Mouse (Mus musculus) frontal cortex, adult 2 months (tissue): ENCODE measurements around the gene Adgrg1. TPM values are rescaled to one million over a fixed set of nuclear protein-coding genes. Genes with fewer than 3 reads are reported as not detected.
"Not testable (repeated sequence)": the region's sequence is repeated elsewhere in the genome, so short reads cannot be mapped to it uniquely, and the experiment has no call there.

Experiments used
- DNase-seq, 2 experiments: peaks; one replicate each; pipeline ENCODE4 v3.0.0; 2022; ENCODE audit warnings: low spot score in 1 of 2; ENCODE audit errors: extremely low spot score in 1 of 2
- polyA plus RNA-seq: library from polyadenylated mRNA; depleted of rRNA; stranded (reverse); fragments of >200 nt; gene quantifications from 2 replicates; pipeline ENCODE4 v1.2.3, GENCODE M21; 2012; rRNA removed

The Adgrg1 gene
- polyA plus RNA-seq, 1 experiment = 147 TPM

DNA sequence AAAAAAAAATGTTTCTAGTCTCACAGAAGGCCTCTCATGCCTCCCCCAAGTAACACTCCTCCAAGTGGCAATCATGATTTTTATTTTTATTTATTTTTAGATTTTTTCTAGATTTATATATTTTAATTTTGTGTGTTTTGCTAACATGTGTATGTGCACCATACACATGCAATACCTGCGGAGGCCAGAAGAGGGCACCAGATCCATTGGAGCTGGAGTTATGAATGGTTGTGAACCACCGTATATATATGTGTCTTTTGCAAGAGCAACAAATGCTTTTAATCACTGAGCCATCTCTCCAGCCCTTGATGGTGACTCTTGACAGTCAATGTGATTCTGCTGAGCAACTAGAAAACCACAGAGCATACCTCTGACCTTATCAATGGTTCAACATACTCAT lies 50.9 kb downstream of the Adgrg1 start:
- DNase-seq = peak in 1 of 2 experiments; percentile 20

DNA sequence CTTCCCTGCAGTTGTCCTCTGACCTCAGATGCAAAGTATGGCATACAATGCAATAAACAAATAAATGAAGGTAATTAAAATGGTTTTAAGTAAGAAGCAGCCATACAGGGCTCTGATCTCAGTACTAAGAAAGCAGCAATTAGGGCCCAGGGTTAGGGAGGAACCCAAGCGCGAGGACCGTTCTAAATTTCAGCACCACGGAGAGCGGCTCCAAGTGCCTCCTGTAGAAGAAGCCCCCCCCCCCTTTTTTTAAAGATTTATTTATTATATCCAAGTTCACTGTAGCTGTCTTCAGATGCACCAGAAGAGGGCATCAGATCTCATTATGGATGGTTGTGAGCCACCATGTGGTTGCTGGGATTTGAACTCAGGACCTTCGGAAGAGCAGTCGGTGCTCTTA lies 53.8 kb downstream of the Adgrg1 start:
- DNase-seq = not testable (repeated sequence)

DNA sequence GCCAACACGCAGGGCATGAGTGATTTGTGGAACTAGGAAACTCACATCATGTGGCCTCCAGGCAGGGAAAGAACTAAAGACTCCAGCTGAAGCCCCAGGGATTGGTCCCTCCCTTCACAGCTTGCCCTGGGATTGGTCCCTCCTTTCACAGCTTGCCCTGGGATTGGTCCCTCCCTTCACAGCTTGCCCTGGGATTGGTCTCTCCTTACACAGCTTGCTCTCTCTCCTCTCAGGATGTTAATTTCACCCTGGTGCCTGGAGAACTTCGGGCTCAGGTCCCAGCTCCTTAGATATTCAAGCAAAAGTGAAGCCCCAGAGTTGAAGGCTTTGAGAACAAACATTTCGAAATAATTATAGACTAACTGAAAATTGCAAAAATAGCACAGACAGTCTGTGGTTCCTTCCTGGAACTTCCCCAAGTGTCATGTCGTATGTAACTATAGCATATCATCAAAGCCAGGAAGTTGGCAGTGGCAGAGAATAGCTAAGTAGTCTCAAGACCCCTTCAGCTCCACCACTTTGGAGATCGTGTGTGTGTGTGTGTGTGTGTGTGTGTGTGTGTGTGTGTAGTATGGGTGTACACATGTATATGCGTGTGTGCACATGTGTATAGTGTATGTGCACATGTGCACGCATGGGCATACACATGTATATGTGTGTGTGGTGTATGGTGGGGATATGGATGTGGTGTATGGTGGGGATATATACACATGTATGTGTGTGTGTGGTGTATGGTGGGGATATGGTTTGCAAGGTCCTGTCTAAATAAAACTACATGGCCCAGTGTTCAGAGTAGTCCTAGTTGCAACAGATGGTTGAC lies 62.8 kb downstream of the Adgrg1 start:
- peak; percentile 28 to 66 for DNase-seq

DNA sequence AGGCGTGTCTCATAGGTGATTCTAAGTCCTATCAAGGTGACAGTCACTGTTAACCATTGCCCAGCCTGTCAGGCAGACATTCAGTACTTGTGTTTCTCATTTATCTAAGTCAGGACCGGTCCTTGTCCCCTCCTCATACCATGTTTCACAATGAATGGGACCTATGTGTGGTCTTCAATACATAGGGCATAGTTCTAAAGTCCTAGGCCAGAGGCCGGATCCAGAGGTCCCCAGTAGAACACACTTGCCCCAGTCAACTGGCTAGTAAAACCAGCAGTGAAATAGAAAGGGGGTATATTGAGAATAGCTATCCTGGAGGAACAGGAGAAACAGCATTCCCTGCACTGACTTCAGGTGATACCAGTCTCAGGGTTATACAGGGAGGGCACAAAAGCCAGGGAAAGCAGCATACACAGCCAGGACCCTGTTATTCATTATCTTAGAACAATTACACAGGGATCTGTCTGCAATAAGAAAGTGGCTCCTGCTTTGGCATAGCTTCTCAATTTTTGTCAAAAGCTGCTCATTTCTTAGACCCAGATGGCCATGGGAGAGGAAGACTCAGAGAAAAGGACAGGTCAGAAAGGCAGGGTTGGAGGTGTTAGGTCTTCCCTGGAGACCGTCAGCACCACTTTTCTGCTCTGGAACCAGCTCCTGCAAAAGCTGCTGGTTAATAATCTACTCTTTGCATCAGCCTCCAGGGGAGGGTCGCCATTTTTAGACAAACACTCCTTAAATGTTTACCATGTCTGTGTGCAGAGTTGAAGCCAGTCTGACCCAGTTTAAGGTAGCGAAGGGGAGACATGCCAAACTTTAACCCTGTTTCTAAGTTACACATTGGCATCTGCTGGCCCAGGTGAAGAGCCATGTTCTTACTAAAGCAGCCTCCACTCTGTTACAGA lies 67.6 kb downstream of the Adgrg1 start:
- DNase-seq = no peak

DNA sequence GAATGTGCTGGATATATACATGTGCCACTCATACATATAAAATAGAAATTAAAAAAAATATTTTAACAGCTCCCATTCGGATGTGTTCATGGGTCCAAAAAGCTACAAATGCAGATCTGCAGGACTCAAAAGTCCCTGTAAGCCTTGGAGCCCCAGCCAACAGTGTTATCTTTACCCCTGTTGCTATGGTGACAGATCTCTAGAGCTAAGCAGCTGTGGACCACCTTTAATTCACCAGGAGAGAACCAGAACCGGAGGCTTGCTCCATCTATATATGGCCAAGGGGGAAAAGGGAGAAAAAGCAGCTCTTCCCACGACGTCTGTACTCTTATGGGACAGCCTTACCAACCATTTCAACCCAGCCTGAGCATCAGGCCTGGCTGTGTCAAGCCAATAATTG lies 70.3 kb downstream of the Adgrg1 start:
- DNase-seq = no peak

DNA sequence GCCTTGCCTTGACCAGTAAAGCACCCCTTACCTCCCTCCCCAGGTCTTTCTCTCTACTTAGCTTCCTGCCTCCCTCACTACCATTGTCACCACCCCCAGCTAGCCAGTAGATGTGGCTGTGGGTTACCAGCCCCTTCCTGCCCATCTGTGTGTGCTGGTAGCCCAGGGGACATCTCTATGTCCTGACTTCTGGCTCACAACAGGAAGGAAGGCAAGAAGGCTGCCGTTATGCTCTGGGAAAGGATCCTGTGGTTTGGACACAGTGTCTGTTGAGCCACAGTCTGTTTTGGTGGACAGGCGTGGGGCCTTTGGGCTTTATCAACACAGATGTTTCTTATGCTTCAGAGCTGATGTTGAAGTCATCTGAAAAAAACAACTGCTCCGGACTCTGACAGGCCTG lies 72.4 kb downstream of the Adgrg1 start:
- no peak for DNase-seq

DNA sequence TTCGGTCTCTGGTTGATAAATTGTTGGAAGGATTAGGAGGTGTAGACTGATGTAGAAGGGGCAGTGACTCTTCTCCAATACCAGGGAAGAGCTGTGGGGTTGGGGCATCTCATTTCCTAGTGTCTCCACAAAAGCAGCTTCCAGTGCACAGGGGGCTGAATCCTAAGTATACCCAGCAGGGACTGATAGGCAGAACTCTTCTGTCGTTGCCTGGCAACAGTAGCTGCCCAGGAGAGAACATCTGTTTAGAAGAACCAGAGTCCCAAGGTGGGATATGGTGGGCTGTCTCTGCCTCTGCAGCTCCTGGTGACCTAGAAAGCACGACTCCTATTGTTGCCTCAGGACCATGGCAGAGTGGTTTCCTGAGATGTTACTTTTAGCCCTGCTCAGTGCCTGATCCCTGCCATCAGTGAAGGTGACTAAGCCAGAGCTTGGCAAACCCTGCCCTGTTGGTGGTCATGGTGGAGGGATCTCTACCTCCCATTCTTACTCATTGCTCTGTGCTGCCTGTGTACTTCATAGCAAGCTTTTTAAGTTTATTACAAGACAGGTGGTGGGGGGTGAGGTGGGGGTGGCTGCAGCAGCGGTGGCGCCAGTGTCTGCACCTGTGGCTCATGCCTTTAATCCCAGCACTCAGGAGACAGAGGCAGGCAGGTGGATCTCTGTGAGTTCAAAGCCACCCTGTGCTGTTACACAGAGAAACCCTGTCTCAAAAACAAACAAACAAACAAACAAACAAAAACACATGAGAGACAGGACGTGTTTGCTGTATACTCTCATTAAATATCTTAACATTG lies 73.5 kb downstream of the Adgrg1 start:
- DNase-seq = no peak

DNA sequence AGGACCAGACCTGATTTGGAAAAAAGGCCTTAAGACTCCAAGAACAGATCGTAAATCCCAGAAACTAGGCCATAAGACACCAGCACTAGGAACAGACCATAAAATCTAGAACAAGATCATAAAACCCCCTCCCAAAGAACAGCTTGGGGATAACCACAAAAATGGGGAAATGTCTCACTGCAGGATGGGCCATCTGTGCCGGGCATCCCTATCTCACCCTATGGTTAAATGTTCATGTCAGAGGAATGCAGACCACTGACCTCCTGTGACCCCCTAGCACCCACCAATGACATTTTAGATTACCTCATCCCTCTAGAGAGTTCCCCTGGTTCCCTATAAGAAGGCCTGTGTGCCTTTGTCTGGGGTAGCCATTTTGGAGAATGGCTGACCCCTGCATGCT lies 75.1 kb downstream of the Adgrg1 start:
- DNase-seq = no peak

DNA sequence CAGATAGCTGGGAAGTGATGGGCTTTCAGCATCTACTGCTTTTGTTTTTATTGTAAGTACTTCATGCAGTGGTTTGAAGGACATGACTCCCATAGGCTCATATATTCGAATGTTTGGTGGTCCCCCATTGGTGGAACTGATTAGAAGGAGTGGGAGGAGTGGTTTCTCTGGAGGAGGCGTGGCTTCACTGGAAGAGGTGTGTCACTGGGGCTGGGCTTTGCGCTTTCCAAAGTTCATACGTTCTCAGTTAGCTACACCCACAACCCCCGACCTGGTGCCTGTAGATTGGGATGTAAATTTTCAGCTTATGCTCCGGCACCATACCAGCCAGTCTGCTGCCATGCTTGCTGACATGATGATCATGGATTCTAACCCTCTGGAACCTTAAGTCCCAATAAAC lies 79.9 kb downstream of the Adgrg1 start:
- no peak for DNase-seq

DNA sequence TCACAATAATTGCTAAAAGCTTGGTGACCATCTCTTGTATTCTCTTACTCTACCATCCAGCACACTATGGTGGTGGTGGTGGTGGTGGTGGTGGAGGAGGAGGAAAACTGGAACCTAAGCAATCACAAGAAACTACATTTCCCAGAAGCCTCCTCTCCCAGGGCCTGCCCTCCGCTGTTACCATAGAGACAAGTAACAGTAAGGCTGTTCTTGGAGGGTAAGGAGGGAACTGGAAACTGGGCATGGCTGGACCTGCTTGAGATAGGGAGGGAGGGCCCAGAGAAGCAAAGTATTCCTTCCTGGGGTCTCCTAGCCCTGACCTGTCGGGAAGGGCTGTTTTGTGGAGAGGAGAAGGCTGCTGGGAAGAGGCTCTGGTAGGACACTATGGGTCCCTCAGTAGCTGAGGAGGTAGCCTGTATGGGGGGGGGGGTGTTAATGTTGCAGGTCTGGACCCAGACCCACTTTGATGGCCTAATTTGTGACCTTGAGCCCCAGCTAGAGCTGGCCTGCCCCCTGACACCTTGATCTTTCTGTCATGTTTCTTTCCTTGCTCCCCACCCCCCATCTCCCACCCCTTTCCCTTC lies 80.5 kb downstream of the Adgrg1 start, which contains the start of gene Drc7:
TSS of gene Drc7 (plus strand) at position 177 of the 584 bp plus-strand sequence.
- DNase-seq = peak in 1 of 2 experiments; percentile 50

DNA sequence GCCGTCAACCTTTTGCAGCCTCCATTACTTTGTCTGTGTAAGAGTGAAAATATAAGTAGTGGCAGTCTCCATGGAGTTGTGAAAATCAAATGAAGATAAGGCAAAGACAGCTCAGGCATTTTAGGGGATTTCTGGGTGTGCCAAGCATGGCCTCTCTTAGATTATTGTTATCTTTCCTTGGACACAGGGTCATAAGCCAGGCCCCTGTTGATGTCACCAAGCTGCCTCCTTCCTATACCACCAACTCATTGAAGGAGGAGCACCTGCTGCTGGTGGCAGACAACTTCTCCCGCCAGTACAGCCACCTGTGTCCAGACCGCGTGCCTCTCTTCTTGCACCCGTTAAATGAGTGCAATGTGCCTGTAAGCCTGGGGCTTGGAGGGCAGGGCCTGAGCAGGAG lies 81.9 kb downstream of the Adgrg1 start:
- no peak for DNase-seq

DNA sequence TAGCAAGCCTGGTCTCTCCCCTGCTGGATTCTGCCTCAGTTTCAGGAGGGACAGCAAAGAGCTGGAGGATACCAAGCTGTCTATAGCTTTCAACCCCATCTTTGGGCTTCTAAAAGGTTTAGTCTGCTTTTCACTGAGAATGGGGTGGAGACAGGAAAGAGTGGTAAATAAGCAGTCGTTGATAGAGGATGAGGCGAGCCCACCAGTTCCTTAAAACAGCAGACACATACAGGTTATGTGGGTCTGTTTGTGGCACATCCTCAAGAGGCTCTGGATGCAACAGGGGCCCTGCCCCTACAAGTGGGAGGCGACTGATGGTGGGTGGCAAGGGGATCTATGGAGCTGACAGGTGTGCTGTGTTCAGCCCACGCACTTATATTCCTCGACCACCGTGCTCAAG lies 84.1 kb downstream of the Adgrg1 start:
- DNase-seq = no peak

DNA sequence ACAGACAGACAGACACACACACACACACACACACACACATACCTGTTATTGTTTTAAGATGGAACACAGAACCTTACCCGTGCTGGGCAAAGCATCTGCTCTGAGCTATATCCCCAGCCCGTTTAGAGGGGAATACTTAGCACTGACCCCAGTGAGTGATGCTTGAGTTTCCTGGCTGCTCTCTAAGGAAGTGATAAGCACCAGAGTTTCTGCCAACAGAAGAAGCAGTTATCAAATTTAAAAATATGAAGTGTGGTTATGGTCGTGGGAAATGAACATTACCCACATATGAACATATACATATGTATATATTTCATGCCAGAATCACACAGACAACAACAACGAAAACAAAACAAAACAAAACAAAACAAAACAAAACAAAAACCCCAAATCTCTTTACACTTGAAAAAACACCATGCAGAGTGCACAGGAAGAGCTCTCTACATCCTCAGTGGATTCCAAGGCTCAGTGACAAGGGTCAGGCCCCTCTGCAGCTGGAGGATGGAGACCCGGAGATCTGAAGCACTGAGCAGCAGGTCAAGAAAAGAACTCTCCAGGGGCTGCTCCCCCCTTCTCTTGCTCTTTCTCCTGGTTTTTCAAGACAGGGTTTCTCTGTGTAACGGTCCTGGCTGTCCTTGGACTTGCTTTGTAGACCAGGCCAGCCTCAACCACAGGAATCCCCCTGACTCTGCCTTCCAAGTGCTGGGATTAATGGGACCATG lies 85.4 kb downstream of the Adgrg1 start:
- DNase-seq = no peak

Other genes starting within 250 kb of the Adgrg1 start
- gene Ccl22, start 229.2 kb upstream of the Adgrg1 start, polyA plus RNA-seq = 0.22 and 0.23 TPM in 2 replicates
- gene Cx3cl1, start 202.7 kb upstream of the Adgrg1 start, polyA plus RNA-seq = 470 and 510 TPM in 2 replicates
- 2.2 and 3.1 TPM in 2 replicates for gene Ccl17, start 164.3 kb upstream of the Adgrg1 start, polyA plus RNA-seq
- gene Coq9, start 136.4 kb upstream of the Adgrg1 start, polyA plus RNA-seq = 94.0 and 109 TPM in 2 replicates
- gene Ciapin1, start 136.4 kb upstream of the Adgrg1 start, polyA plus RNA-seq = 40.5 and 44.8 TPM in 2 replicates
- gene Polr2c, start 117.3 kb upstream of the Adgrg1 start, polyA plus RNA-seq = 99.6 and 111 TPM in 2 replicates
- gene Dok4, start 98.4 kb upstream of the Adgrg1 start, polyA plus RNA-seq = 19.4 and 21.0 TPM in 2 replicates
- gene Ccdc102a, start 56.7 kb upstream of the Adgrg1 start, polyA plus RNA-seq = 2.9 and 3.1 TPM in 2 replicates
- 0.04 and 0.06 TPM in 2 replicates for gene Adgrg5, start 51.1 kb upstream of the Adgrg1 start, polyA plus RNA-seq
- 0.54 and 0.59 TPM in 2 replicates for gene Adgrg3, start 42.9 kb downstream of the Adgrg1 start, polyA plus RNA-seq
- gene Drc7, start 80.4 kb downstream of the Adgrg1 start, polyA plus RNA-seq = 0.80 and 1.2 TPM in 2 replicates
- 50.8 and 53.0 TPM in 2 replicates for gene Katnb1, start 106.4 kb downstream of the Adgrg1 start, polyA plus RNA-seq
- 60.9 and 65.7 TPM in 2 replicates for gene Kifc3, start 228.1 kb downstream of the Adgrg1 start, polyA plus RNA-seq